Mouse (Mus musculus) ZHBTc4 (cell line): ENCODE results near the gene Zfp65.
A peak's percentile ranks its signal among the peaks of the same experiment; 100 is the strongest.
"Not testable (repeated sequence)": the region's sequence is repeated elsewhere in the genome, so short reads cannot be mapped to it uniquely, and the experiment has no call there.

Source experiments
- DNase-seq: peaks from one replicate; pipeline ENCODE4 v3.0.0-alpha.2; 2011; ENCODE audit warnings: low read depth, low spot score

The Zfp65 gene

DNA sequence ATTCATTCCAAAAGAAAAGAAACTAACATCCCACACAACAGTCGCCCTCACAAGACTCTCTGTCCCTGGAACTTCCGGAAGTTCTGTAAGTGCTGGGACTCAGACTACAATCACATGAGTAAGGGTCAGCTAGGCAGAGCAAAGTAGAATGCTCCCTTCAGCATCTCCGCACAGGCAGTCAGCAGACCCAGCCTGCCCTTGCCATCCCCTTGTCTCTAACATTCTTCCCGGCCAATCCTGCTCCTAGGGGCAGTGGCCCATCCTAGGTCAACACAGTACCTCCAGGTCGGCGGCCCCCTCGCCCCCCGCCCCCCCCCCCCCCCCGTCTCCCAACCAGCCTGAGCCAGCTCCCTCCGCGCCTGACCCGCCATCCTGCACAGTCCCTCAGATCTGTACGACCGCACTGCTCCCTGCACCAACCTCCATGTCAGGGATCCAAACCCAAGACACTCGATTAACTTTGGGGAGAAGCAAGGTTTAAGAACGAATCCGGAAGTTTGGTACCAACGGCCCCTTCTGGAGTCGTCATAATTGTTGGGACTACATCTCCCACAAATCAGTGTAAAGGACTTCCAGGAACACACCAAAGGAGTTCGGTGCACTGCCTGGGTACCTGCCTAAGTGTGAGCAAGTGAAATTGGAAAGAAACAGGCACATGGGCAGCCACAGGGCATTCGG is at the start of gene Zfp65:
TSS of gene Zfp65 (minus strand) at position 533 of the 678 bp plus-strand sequence.
- peak; percentile 79 for DNase-seq

DNA sequence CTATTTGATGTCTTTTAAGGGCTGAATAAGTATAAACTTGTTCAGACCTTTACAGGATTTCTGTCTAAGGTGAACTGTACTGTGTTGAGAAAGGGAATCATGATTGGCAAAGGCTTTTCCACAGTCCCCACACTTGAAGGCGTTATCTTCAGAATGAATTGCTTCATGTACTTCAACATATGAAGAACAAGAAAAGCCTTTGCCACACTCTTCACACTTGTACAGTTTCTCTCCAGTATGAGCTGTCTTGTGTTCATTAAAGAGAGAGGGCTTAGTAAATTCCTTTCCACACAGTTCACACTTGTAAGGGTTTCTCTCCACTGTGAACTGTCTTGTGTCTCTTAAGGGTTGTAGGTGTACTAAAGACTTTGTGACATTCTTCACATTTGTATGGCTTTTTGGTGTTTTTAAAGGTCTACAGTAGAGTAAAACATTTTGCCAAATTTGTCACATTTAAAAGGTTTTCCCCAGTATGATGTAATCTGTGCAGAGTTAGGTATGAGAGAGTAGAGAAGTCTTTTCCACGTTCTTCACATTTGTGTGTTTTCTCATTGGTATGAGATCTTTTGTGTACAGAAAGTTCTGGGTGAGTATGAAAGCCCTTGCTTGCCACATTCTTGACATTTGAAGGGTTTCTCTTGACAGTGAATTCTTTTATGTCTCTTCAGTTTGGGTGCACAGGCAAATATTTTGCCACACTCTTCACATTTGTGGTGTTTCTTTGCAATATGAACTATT is 34.2 kb upstream of the Zfp65 start:
- DNase-seq: no peak

DNA sequence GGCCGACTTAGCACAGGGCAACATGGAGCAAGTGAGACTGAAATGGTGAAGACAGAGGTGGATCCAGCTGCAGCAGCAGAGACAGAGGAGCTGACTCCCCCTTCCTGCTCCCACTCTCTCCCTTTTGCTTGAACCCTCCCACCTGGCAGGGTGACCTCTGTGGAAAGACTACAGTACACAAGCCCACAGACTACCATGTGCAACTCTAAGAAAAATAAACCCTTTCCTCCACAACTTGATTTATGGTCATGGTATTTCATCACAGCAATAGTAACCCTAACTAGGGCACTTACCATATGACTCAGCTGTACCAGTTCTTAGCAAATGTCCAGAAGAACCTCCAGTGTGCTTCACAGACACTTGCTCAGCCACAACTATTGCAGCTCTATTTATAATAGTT is 31.0 kb upstream of the Zfp65 start:
- DNase-seq: no peak

DNA sequence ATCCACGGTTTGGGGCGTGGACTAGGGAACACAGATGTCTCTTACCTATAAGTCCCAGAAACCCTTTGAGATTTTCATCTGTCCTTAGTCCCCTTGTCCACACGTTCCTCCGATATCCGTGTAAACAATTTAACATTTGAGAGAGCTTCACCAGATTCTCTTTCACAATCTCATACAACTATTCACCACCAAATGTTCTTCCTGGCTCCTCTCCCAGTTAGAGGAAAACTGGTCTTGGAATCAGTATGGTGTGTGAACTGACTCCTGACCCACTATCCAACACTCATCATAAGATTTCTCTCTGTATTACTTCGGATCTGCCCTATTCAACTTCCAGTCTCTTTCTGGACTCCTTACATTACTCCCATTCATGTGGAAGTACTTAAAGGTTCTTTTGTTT is 26.8 kb upstream of the Zfp65 start:
- DNase-seq: no peak

DNA sequence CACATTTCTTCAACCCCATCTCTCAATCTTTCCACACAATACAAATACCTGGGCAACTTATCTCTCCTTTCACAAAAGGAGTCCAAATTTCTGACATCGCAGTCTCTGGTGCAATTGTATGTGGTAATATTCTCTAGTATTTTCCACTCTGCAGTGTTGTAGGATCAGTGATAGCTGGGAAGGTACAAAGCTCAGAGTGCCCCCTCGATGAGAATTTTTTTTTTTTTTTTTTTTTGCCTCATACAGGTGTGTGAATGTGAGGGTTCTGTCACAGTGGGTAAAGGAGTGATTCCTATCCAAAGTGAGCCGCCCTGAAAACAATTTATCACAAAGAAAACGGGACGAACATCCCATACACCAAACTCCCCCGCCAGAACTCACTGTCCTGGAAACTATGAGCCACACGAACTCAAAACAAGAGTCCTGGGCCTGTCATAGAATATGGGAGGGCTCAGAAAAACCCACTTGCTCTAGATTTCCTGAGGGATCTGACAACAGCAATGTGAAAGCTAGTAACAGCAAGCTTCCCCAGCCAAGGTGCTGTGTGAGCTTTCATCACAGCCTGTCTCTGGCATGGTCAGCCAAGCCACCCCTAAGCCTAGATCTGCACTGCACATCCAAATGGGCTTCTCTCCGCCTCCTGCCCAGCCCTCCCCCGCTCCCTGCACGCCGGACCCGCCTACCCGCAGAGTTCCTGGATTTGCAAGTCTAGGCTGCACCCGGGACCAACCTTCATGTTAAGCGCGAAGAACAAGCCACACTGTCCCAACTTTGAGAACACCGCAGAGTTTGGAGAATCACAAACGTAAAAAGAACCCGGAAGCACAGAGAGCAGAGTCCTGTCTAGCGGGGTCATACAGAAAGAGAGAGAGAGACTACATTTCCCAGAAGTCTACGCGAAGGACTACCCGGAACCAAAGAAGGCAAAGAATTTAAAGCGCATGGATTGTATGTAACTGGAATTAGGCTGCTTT is 25.6 kb upstream of the Zfp65 start, which contains the start of gene Zfp85:
TSS of gene Zfp85 (minus strand) at position 896 of the 974 bp plus-strand sequence.
- DNase-seq: peak; percentile 96

DNA sequence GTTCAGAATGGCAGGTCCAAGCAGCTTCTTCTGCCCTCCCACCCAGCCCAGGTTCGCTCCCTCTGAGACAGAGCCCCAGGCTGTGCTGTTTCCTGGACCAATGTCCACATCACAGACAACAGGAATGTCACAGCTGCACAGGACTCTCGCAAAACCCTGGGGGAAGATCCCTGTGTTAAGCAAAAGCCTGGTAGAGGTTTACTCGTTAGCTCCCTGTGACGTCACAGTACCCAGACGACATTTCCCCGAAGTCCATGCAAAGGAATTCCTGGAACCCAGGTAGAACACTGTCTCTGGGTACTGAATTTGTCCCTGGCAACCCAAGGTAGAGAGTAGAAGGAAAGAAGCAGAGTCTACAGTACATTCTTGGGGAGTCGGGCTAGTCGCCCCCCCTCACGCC is 14.9 kb upstream of the Zfp65 start:
- peak; percentile 59 for DNase-seq

DNA sequence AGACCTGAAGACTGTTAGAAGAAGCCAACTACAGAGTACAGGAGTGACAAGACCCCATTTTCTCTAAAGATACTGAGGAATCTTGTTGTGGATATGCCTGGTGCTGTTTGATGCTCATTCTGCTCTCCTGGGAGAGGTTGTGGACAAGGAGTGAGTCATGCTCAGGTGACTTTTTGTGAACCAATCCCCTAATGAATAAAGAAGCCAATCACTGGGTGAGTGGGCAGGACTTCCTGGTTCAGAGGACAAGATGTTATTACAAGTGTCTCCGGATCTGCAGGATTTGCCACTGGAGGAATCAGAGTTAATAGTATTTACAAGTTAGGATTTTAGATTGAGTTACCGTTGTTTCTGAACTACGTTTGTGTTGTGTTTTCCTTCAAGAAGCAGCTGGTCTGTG is 14.0 kb upstream of the Zfp65 start:
- peak; percentile 70 for DNase-seq

DNA sequence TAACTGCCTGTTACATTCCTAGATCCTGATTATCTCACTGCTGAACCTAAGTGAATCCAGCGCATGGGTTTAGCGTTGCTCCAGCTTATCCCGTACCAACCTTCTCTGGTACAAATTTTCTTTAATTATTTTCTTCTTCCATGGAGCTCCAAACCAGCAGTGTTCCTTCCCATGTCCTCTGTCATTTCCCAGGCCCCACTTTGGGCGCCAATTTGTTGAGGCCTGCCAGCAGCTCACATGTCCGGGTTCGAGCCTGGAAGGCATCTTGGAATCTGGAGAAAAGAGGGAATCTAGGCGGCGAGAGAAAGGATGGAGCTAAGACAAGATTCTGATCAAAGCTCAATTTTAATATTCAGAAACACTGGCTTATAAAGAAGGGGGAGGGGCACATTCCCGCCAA is 5.4 kb upstream of the Zfp65 start:
- DNase-seq: peak; percentile 57

DNA sequence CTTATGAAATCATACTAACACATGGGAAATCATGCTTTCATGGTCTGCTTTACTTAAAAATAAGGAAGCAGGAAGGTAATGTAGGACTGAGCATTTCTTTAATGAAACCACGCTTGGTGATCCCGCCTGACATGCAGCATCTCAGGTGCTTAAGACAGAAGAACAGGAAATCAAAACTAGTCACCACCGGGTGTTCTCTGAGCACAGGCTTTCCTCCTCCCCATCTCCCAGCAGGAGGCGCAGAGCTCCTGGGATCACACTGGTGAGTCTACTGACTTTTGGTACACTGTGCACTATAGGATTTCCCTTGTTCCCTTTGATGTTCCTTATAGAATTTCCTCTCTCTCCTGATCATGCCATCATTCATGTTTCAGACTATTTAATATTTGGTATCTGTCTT is 468 bp upstream of the Zfp65 start:
- DNase-seq: peak; percentile 74

DNA sequence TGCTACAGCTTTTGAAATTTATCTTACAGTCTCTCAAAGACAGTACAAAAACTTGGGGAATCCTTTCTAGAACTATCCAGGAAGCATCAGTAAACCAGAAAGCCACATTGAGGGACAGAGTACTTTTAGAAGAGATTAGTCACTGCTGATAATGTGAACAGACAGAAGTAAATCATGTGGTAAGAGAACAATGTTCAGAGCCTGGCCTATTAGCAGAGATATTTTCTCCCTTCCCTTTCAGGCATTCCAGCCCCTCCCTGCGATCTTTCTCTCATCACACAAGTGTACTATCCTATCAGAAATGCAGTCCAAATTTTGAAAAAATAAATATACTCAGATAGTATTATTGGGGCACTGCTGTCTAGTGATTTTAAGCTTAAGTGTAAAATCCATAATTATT is 867 bp downstream of the Zfp65 start:
- DNase-seq: no peak

DNA sequence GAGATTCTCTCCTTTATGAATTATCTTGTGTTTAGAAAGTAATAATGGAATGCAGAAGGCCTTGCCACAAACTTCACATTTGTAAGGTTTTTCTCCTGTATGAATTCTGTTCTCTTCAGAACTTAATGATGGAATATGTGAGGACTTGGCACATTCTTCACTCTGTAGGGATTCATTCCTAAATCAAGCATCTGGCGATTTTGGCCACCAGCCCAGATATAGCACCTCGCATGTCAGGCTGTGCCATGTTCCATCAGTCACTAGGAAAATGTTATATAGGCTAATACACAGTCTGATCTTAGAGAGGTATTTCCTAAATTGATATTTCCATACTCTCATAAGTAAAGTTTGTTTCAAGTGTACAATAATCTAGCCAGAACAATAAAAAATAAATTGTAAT is 3.6 kb downstream of the Zfp65 start:
- DNase-seq: not testable (repeated sequence)

DNA sequence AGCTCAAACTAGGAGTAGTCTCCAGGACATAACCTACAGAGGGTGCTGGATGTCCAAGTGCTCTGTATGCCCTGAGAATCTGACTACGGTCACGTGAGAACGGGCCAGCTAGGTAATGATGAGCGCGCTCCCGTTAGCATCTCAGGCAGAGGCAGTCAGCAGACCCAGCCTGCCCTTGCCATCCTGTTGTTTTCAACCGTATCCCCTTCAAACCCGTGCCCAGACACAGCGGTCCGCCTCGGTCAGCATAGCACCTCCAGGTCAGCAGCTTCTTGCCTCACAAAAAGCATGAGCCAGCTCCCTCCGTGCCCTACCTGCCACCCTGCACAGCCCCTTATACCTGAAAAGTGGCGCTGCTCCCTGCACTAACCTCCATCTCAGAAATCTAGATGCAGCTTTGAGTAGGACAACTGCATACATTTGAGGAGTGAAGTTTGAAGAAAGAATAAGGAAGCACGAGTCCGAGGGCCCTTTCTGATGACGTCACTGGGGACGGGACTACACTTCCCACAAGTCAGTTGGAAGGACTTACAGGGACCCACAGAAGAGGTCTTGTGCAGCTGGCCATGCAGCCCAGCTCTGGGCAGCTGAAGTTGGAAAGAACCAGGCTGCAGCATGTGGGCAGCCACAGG is 5.0 kb downstream of the Zfp65 start:
- DNase-seq: peak; percentile 91

DNA sequence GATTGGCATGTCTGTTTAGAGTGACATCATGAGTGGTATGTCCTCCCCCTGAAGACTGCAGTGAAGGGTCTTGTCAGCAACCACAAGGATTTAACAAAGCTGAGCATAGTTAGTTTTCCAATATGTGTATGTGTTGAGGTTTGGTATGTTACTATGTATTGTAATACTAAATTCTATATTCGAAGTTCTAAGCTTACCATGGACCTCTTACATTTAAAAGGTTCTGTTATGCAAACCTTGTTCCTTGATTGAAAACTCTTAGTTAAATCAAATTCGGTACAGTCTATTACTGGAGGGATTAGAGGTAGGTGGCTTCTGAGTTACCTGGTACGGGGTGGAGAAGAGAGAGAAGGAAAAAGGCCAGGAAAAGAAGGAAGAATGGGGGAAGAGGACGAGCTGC is 42.0 kb downstream of the Zfp65 start, which contains the start of gene Zfp738:
TSS of gene Zfp738 (minus strand) at position 101 of the 400 bp plus-strand sequence.
- no peak for DNase-seq

DNA sequence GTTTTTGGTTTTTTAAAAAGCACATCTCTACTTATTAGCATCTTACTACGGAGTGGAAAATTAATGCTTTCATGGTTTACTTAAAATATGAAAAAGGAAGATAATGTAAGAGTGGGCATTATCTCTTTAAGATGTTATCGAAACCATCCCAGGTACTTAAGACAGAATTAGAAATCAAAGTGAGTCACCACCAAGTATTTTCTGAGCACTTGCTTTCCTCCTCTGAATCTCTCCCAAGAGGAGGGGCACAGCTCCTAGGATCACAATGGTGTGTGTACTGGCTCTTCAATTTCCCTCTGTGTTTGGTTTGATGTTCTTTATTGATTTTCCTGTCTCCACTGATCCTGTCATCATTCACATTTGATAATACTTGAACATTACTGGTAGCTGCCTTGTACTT is 45.1 kb downstream of the Zfp65 start:
- not testable (repeated sequence) for DNase-seq

DNA sequence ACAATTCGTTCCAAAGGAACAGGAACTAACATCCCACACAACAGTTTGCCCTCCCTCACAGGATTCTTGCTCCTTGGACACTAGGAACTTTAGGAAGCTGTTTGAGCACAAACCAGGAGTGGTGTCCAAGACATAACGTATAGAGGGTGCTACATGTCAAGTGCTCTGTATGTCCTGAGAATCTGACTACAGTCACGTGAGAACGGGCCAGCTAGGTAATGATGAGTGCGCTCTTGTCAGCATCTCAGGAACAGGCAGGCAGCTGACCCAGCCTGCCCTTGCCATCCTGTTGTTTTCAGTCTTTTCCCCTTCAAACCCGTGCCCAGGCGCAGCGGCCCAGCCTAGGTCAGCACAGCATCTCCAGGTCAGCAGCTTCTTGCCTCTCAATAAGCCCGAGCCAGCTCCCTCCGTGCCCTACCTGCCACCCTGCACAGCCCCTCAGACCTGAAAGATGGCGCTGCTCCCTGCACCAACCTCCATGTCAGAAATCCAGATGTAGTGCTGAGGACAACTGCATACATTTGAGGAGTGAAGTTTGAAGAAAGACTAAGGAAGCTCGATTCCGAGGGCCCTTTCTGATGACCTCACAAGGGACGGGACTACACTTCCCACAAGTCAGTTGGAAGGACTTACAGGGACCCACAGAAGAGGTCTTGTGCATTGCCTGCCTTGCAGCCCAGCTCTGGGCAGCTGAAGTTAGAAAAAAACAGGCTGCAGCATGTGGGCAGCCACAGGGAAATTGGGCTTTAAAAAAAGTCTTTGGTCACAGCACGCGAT is 45.8 kb downstream of the Zfp65 start:
- peak; percentile 94 for DNase-seq

DNA sequence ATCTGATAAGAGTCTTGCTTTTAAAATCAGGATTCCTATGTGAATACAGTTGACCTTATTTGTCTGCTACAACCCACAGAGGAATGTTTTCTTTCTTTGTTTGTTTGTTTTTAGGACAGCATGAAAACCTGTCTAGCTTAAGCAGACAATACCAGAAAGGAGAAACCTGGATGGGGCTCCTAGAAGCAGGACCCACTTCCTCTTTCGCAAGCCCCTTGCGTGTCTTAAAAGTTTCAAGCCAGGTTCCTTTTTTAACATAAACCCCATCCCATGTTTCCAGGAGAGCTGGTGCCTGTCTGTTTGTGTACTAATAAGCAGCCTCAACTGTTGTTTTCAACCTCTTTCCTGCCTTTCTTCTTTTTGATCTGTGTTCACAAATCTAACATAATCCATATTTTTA is 54.1 kb downstream of the Zfp65 start:
- DNase-seq: no peak
